Mouse (Mus musculus): Measurements from ENCODE around the gene Rhobtb1. TPM values are rescaled to one million over a fixed set of nuclear protein-coding genes. Genes with fewer than 3 reads are reported as not detected.

The Rhobtb1 gene
- polyA plus RNA-seq, 1 experiment from 2014 or later = 11.3 TPM

GRCm38 (mm10) chr10:69254390-69254847 lies 103.2 kb downstream of the Rhobtb1 start:
- Histone ChIP-seq H3K4me3 (ENCODE audit: low read length) (no peak overlapping the region), H3K4me1 (ENCODE audit: control insufficient read depth, insufficient read depth, low read length) (peaks cover 22% of the 10 kb centered on the region), H3K27me3 (replicated peaks; ENCODE audit: control insufficient read depth, insufficient read depth, low read length) (no peaks in the 10 kb centered on the region), H3K36me3 (ENCODE audit: control insufficient read depth, insufficient read depth, low read length) (no peaks in the 10 kb centered on the region), H3K9me3 (ENCODE audit: control insufficient read depth, low read length) (no peaks in the 10 kb centered on the region), H3K27ac (ENCODE audit: low read length) (peak overlapping the region; percentile 93), H3K9ac (ENCODE audit: low read depth, low read length) (no peak overlapping the region), H3K4me2 (ENCODE audit: low read depth, low read length) (no peak overlapping the region)
- WGBS = 10% methylated on average over 8 of the region's 8 CpGs
- ATAC-seq = peak; percentile 71

- Histone ChIP-seq H3K9me3 (ENCODE audit: control insufficient read depth, low read length) (no peaks in the 10 kb centered on the region), H3K4me1 (ENCODE audit: control insufficient read depth, insufficient read depth, low read length) (peaks cover 22% of the 10 kb centered on the region), H3K4me3 (ENCODE audit: low read length) (no peak overlapping the region), H3K27ac (ENCODE audit: low read length) (no peak overlapping the region), H3K9ac (ENCODE audit: low read depth, low read length) (no peak overlapping the region), H3K27me3 (replicated peaks; ENCODE audit: control insufficient read depth, insufficient read depth, low read length) (no peaks in the 10 kb centered on the region), H3K36me3 (ENCODE audit: control insufficient read depth, insufficient read depth, low read length) (peaks cover 3% of the 10 kb centered on the region; the same call in 1 of the 2 replicates), H3K4me2 (ENCODE audit: low read depth, low read length) (no peak overlapping the region)
- WGBS = 42% methylated on average over 5 of the region's 5 CpGs
- no peak for ATAC-seq
These were observed 104.4 kb downstream of the Rhobtb1 start for GRCm38 (mm10) chr10:69255594-69255993.

- Histone ChIP-seq H3K9ac (ENCODE audit: low read depth, low read length) (no peak overlapping the region), H3K27me3 (replicated peaks; ENCODE audit: control insufficient read depth, insufficient read depth, low read length) (no peaks in the 10 kb centered on the region), H3K4me1 (ENCODE audit: control insufficient read depth, insufficient read depth, low read length) (peaks cover 21% of the 10 kb centered on the region), H3K4me2 (ENCODE audit: low read depth, low read length) (no peak overlapping the region), H3K27ac (ENCODE audit: low read length) (no peak overlapping the region), H3K4me3 (ENCODE audit: low read length) (no peak overlapping the region), H3K36me3 (ENCODE audit: control insufficient read depth, insufficient read depth, low read length) (peaks cover 3% of the 10 kb centered on the region; the same call in 1 of the 2 replicates), H3K9me3 (ENCODE audit: control insufficient read depth, low read length) (no peaks in the 10 kb centered on the region)
- WGBS = 78% methylated on average over 6 of the region's 6 CpGs
- ATAC-seq = no peak
These were observed 106.4 kb downstream of the Rhobtb1 start for GRCm38 (mm10) chr10:69257592-69258133.

GRCm38 (mm10) chr10:69258588-69258987 lies 107.4 kb downstream of the Rhobtb1 start:
- Histone ChIP-seq H3K4me1 (ENCODE audit: control insufficient read depth, insufficient read depth, low read length) (peaks cover 18% of the 10 kb centered on the region), H3K27me3 (replicated peaks; ENCODE audit: control insufficient read depth, insufficient read depth, low read length) (no peaks in the 10 kb centered on the region), H3K4me2 (ENCODE audit: low read depth, low read length) (no peak overlapping the region), H3K9ac (ENCODE audit: low read depth, low read length) (no peak overlapping the region), H3K4me3 (ENCODE audit: low read length) (no peak overlapping the region), H3K27ac (ENCODE audit: low read length) (0 out of 2 replicates have a peak overlapping the region, but pooled peaks have one; percentile 13), H3K9me3 (ENCODE audit: control insufficient read depth, low read length) (no peaks in the 10 kb centered on the region), H3K36me3 (ENCODE audit: control insufficient read depth, insufficient read depth, low read length) (peaks cover 3% of the 10 kb centered on the region; the same call in 1 of the 2 replicates)
- WGBS = 58% methylated on average over 9 of the region's 9 CpGs
- ATAC-seq = no peak

GRCm38 (mm10) chr10:69259161-69259560 lies 107.9 kb downstream of the Rhobtb1 start:
- 41% methylated on average over 2 of the region's 2 CpGs for WGBS
- no peaks in the 10 kb centered on the region for H3K27me3 ChIP-seq (replicated peaks; ENCODE audit: control insufficient read depth, insufficient read depth, low read length)
- peaks cover 3% of the 10 kb centered on the region; the same call in 1 of the 2 replicates for H3K36me3 ChIP-seq (ENCODE audit: control insufficient read depth, insufficient read depth, low read length)
- no peak overlapping the region for H3K4me2 ChIP-seq (ENCODE audit: low read depth, low read length)
- no peak overlapping the region for H3K27ac ChIP-seq (ENCODE audit: low read length)
- peaks cover 15% of the 10 kb centered on the region for H3K4me1 ChIP-seq (ENCODE audit: control insufficient read depth, insufficient read depth, low read length)
- no peak overlapping the region for H3K4me3 ChIP-seq (ENCODE audit: low read length)
- H3K9me3 ChIP-seq (ENCODE audit: control insufficient read depth, low read length) = no peaks in the 10 kb centered on the region
- no peak overlapping the region for H3K9ac ChIP-seq (ENCODE audit: low read depth, low read length)
- ATAC-seq = no peak

GRCm38 (mm10) chr10:69259929-69260328 lies 108.7 kb downstream of the Rhobtb1 start:
- Histone ChIP-seq H3K9ac (ENCODE audit: low read depth, low read length) (no peak overlapping the region), H3K36me3 (ENCODE audit: control insufficient read depth, insufficient read depth, low read length) (peaks cover 3% of the 10 kb centered on the region; the same call in 1 of the 2 replicates), H3K4me3 (ENCODE audit: low read length) (no peak overlapping the region), H3K9me3 (ENCODE audit: control insufficient read depth, low read length) (no peaks in the 10 kb centered on the region), H3K27me3 (replicated peaks; ENCODE audit: control insufficient read depth, insufficient read depth, low read length) (no peaks in the 10 kb centered on the region), H3K4me1 (ENCODE audit: control insufficient read depth, insufficient read depth, low read length) (peaks cover 9% of the 10 kb centered on the region), H3K27ac (ENCODE audit: low read length) (no peak overlapping the region), H3K4me2 (ENCODE audit: low read depth, low read length) (no peak overlapping the region)
- no peak for ATAC-seq
- 84% methylated on average over 8 of the region's 8 CpGs for WGBS

GRCm38 (mm10) chr10:69262918-69263822 lies 111.9 kb downstream of the Rhobtb1 start:
- peak overlapping the region; percentile 50 for H3K27ac ChIP-seq (ENCODE audit: low read length)
- no peak overlapping the region for H3K4me3 ChIP-seq (ENCODE audit: low read length)
- peaks cover 3% of the 10 kb centered on the region; the same call in 1 of the 2 replicates for H3K36me3 ChIP-seq (ENCODE audit: control insufficient read depth, insufficient read depth, low read length)
- peak; percentile 57 for ATAC-seq
- no peak overlapping the region for H3K4me2 ChIP-seq (ENCODE audit: low read depth, low read length)
- H3K27me3 ChIP-seq (replicated peaks; ENCODE audit: control insufficient read depth, insufficient read depth, low read length) = no peaks in the 10 kb centered on the region
- H3K4me1 ChIP-seq (ENCODE audit: control insufficient read depth, insufficient read depth, low read length) = peaks cover 9% of the 10 kb centered on the region
- WGBS = 49% methylated on average over 14 of the region's 14 CpGs
- no peak overlapping the region for H3K9ac ChIP-seq (ENCODE audit: low read depth, low read length)
- no peaks in the 10 kb centered on the region for H3K9me3 ChIP-seq (ENCODE audit: control insufficient read depth, low read length)

- peaks cover 3% of the 10 kb centered on the region; the same call in 1 of the 2 replicates for H3K36me3 ChIP-seq (ENCODE audit: control insufficient read depth, insufficient read depth, low read length)
- no peaks in the 10 kb centered on the region for H3K9me3 ChIP-seq (ENCODE audit: control insufficient read depth, low read length)
- no peak overlapping the region for H3K4me2 ChIP-seq (ENCODE audit: low read depth, low read length)
- WGBS = 66% methylated on average over 2 of the region's 2 CpGs
- H3K27me3 ChIP-seq (replicated peaks; ENCODE audit: control insufficient read depth, insufficient read depth, low read length) = no peaks in the 10 kb centered on the region
- peaks cover 9% of the 10 kb centered on the region for H3K4me1 ChIP-seq (ENCODE audit: control insufficient read depth, insufficient read depth, low read length)
- H3K9ac ChIP-seq (ENCODE audit: low read depth, low read length) = no peak overlapping the region
- 0 out of 2 replicates have a peak overlapping the region, but pooled peaks have one; percentile 23 for H3K27ac ChIP-seq (ENCODE audit: low read length)
- no peak overlapping the region for H3K4me3 ChIP-seq (ENCODE audit: low read length)
- no peak for ATAC-seq
These were observed 112.7 kb downstream of the Rhobtb1 start for GRCm38 (mm10) chr10:69263906-69264305.

GRCm38 (mm10) chr10:69265421-69265820 lies 114.2 kb downstream of the Rhobtb1 start:
- WGBS = 72% methylated on average over 15 of the region's 15 CpGs
- Histone ChIP-seq H3K4me1 (ENCODE audit: control insufficient read depth, insufficient read depth, low read length) (peaks cover 9% of the 10 kb centered on the region), H3K4me2 (ENCODE audit: low read depth, low read length) (no peak overlapping the region)

More at GRCm38 (mm10) chr10:69265421-69265820, 114.2 kb downstream of the Rhobtb1 start:
- no peaks in the 10 kb centered on the region for H3K9me3 ChIP-seq (ENCODE audit: control insufficient read depth, low read length)
- 0 out of 2 replicates have a peak, but pooled peaks have one; percentile 25 for ATAC-seq
- H3K4me3 ChIP-seq (ENCODE audit: low read length) = no peak overlapping the region
- H3K36me3 ChIP-seq (ENCODE audit: control insufficient read depth, insufficient read depth, low read length) = peaks cover 8% of the 10 kb centered on the region
- no peak overlapping the region for H3K9ac ChIP-seq (ENCODE audit: low read depth, low read length)
- no peak overlapping the region for H3K27ac ChIP-seq (ENCODE audit: low read length)
- H3K27me3 ChIP-seq (replicated peaks; ENCODE audit: control insufficient read depth, insufficient read depth, low read length) = no peaks in the 10 kb centered on the region
